Mouse (Mus musculus): ENCODE results near the gene B3galt6.

Gene B3galt6

DNA sequence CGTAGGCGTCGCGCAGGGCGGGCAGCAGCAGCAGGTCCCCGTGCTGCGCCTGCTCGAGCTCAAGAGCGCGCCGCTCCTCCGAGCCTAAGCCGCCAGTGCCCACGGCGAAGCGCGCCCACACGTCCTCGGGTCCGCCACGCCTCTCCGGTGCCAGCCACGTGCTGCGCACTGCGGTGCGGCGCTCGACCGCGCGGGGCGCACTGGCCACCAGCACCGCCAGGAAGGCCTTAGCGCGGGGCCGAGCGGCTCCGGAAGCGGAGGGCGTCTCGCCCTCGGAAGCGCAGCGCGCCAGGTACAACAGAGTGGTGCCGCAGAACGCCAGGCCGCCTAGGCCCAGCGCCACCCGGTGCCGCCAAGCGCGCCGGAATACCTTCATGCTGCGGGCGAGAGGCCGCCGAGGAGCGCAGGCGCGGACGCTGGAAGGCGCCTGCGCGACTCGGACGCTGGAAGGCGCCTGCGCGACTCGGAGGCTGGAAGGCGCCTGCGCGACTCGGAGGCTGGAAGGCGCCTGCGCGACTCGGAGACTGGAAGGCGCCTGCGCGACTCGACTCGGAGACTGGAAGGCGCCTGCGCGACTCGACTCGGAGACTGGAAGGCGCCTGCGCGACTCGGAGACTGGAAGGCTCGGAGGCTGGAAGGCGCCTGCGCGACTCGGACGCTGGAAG, at the start of gene B3galt6, which contains the start of gene Sdf4:
Gene B3galt6, minus strand, starts transcription at position 409 of the 665 bp plus-strand sequence.
Gene Sdf4, plus strand, starts transcription at position 632 of the 665 bp plus-strand sequence.
- DNase-seq (ENCODE audit: low spot score): peak; percentile 92

- no peak for DNase-seq (ENCODE audit: low spot score)
Measured at GRCm38 (mm10) chr4:156034901-156035300, 42.5 kb upstream of the B3galt6 start.

GRCm38 (mm10) chr4:156034301-156034700, 41.9 kb upstream of the B3galt6 start:
- no peak for DNase-seq (ENCODE audit: low spot score)

GRCm38 (mm10) chr4:156033476-156034119, 41.1 kb upstream of the B3galt6 start:
- DNase-seq (ENCODE audit: low spot score): peak; percentile 29

GRCm38 (mm10) chr4:156032856-156033255, 40.4 kb upstream of the B3galt6 start:
- no peak for DNase-seq (ENCODE audit: low spot score)

- DNase-seq (ENCODE audit: low spot score): no peak
Measured at GRCm38 (mm10) chr4:156031593-156032391, 39.3 kb upstream of the B3galt6 start.

- no peak for DNase-seq (ENCODE audit: low spot score)
Measured at GRCm38 (mm10) chr4:156031255-156031592, 38.8 kb upstream of the B3galt6 start.

GRCm38 (mm10) chr4:156030651-156031118, 38.2 kb upstream of the B3galt6 start:
- no peak for DNase-seq (ENCODE audit: low spot score)

- DNase-seq (ENCODE audit: low spot score): no peak
Measured at GRCm38 (mm10) chr4:156028580-156028979, 36.1 kb upstream of the B3galt6 start.

GRCm38 (mm10) chr4:156026013-156026412, 33.6 kb upstream of the B3galt6 start, which contains the start of gene Tnfrsf18:
Tnfrsf18 (plus strand) TSS chr4:156026164.
- no peak for DNase-seq (ENCODE audit: low spot score)

DNA sequence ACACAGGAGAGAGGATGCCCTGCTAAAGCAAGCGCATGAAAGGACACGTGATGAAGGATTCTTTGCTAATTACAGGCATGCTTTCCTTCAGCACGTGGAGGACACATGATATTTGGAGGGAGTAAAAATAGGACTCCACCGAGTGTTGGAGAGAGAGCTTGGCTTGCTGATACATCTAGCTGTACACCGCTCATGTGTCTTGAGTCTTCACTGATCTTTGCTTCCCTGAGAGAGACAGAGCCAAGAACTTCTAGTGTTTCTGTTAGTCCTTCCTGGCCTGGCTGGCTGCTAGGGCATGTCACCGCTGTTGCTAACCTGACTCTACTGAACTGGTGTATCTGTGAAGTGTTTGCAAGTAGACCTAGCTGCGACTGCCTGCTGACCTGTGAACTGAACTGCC, 31.7 kb upstream of the B3galt6 start:
- DNase-seq (ENCODE audit: low spot score): no peak

- DNase-seq (ENCODE audit: low spot score): no peak
Measured at GRCm38 (mm10) chr4:156023520-156023919, 31.1 kb upstream of the B3galt6 start.

DNA sequence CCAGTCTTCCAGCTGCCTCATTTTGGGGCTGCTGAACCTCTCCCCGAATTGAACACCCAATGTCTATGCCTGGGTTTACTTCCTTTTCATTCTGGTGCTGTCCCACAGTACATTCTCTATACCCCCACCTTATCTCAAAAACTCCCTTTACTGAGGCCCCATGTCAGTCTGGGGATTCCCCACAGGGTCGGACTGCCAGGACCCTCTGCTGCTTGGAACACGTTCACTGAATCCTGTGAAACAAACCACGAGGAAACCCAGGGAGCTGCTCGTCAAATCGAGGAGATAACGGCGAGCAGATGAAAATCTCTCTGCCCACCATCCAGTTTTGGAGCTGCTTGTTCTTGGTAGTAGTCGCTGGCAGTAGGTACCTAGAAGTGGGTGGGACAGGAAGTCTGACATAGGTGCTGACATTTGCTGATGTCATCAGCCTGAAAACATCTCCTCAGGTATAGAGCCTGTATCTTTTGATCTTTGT, 29.5 kb upstream of the B3galt6 start:
- no peak for DNase-seq (ENCODE audit: low spot score)

DNA sequence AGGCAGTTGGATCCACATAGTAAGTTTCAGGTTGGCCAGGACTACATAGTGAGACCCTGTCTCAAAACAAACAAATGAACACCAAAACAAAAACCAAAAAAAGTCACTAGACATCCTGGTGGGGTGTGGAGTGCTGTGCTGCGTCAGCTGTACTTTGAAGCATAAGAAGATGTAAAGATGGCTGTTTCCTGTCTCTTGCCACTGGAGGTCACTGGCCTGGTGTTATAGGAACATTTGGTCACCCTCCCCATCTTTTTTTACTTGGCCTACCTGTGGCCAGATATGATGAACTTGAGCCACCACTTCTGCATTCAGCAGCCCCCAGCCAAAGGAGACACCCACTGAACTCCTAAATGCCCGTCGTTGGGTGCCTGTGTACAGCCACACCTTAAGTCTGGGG, 28.9 kb upstream of the B3galt6 start:
- no peak for DNase-seq (ENCODE audit: low spot score)

DNA sequence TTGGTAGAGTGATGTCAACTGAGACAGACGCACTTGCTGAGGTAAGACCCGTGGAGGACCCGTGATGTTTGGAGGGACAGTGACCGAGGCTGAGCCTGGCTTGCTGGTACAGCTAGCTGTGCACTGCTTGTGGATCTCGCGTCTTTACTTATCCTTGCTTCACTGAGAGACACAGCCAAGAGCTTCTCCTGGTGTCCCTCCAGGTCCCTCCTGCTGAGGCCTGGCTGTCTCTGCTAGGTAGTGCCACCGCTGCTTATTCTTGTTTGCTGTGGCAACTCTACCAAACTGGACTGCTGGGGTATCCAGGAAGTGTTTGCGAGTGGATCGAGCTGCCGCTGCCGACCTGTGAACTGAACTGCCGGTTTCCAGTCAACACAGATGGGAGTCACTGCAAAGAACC, 27.3 kb upstream of the B3galt6 start:
- no peak for DNase-seq (ENCODE audit: low spot score)

DNA sequence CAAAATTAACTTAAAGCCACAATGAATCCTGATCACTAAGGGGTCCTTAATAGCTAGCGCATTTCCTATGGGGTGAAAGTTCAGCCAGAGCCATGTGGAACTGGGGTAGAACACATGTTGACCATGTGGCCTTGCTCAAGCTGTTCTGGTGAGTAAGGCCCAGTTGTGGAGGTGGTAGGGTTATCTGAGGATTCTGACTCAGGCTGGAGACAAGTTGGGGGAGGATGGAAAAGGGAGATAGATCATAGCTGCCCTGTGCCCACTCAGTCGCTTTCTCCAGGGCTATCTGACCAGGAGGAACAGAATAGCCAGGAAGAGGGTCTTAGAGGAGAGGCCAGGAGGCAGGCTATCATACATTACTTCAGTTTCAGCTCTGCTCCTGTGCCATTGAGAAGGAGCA, 22.0 kb upstream of the B3galt6 start:
- DNase-seq (ENCODE audit: low spot score): no peak

DNA sequence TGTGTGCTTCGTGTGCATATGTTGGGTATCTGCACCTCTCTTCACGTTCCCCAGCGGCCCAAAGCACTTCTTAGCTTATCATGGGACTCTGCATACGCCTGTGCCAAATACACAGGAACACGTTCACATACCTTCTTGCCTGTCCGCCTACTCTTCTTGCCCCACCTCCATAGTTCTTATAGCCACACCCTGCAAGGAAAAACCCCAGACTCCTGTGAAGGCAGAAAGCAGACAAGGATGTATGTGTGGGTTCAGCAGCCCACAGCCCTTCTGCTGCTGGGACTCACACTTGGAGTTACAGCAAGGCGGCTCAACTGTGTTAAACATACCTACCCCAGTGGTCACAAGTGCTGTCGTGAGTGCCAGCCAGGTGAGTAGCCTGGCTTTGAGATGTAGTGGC, 21.2 kb upstream of the B3galt6 start, which contains the start of gene Tnfrsf4:
Gene Tnfrsf4, plus strand, starts transcription at position 207 of the 400 bp plus-strand sequence.
- DNase-seq (ENCODE audit: low spot score): no peak

- no peak for DNase-seq (ENCODE audit: low spot score)
Measured at GRCm38 (mm10) chr4:156008369-156008768, 15.9 kb upstream of the B3galt6 start.

- no peak for DNase-seq (ENCODE audit: low spot score)
Measured at GRCm38 (mm10) chr4:156004109-156004508, 11.7 kb upstream of the B3galt6 start.

DNA sequence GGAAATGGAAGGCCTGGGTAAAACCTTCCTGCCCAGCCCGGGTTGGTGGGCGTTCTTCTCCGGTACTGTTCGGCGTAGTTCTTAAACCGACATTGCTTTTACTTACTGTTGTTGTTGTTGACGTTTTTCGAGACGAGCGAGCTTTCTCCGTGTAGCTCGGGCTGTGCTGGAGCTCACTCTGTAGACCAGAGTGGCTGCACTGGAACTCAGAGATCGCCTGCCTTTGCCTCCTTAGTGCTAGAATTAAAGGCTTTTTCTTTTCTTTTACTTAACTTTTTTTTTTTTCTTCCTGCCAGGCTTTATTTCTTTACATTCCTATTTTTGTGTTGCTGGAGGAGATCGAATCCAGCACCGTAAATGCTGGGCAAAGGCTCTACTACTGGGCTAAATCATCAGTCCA, 1.2 kb upstream of the B3galt6 start:
- no peak for DNase-seq (ENCODE audit: low spot score)

DNA sequence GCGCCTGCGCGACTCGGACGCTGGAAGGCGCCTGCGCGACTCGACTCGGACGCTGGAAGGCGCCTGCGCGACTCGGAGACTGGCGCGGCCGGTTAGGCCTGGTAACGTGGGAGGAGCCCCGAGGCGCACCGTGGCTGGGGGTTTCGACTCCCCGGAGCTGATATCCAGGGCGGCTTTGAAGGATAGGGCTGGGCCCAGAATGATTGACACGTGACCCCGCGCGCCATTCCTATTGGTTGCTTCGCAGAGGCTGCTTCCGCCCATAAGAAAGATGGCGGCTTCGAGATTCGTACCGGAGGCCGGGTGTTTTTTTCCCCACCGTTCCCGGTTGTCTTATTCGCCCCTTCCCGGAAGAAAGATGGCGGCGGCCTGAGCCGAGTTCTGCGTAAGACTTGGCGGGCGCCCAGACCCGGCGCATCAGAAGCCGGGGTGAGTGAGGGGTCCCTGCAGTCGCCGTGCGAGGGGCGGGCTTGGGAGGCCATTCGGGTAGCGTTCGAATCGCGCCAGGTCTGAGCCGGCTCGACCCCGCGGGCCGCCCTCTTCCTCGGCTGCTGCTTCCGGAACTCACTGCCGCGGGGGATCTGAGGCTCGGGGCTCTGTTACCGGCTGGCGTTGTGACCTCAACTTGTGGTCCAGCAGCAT, 578 bp upstream of the B3galt6 start:
- peak; percentile 96 for DNase-seq (ENCODE audit: low spot score)

- DNase-seq (ENCODE audit: low spot score): no peak
Measured at GRCm38 (mm10) chr4:155991908-155992230, 580 bp downstream of the B3galt6 start.

Data from c-Kit-positive CD71-positive TER-119-positive erythroid progenitor cells, embryonic 14.5 days (primary cell).